8 mouse cellular contexts compared by ENCODE assay signal in genomic region chr15:85036566-85037342, GRCm38 (mm10). TPM values are rescaled to one million over a fixed set of nuclear protein-coding genes. Genes with fewer than 3 reads are reported as not detected.
DNase-seq lines count a peak whose midpoint lies in the region; ATAC-seq and TF ChIP-seq lines count a peak whose summit lies in the region.

No protein-coding gene starts in this region.

- TF ChIP-seq CTCF in liver, embryonic 14.5 days (IDR thresholded peaks at IDR 0.05; ENCODE audit: low read depth), result no peak
- TF ChIP-seq CTCF in stomach, postnatal 0 days (IDR thresholded peaks at IDR 0.05; ENCODE audit: low read depth), result no peak

- H3K4me1 ChIP-seq in brown adipose tissue, adult 24 weeks (ENCODE audit: control insufficient read depth, insufficient read depth, insufficient read length, low read length), result peaks cover 2% of the 10 kb centered on the region; the same call in 1 of the 2 replicates
- H3K4me1 ChIP-seq in heart, embryonic 15.5 days (replicated peaks), result peaks cover 41% of the 10 kb centered on the region
- peaks cover 3 to 10% of the 10 kb centered on the region in 2 experiments for H3K4me1 ChIP-seq in liver, embryonic 14.5 days (replicated peaks; ENCODE audit: control insufficient read depth in 2 of 2, insufficient read depth in 2 of 2, low read length in 1 of 2)
- H3K4me1 ChIP-seq in neural tube, embryonic 11.5 days (ENCODE audit: control insufficient read depth, insufficient read depth, low read length), result peaks cover 7% of the 10 kb centered on the region; the same call in 1 of the 2 replicates
- peaks cover 13% of the 10 kb centered on the region; the same call in 1 of the 2 replicates for H3K4me1 ChIP-seq in stomach, postnatal 0 days (replicated peaks; ENCODE audit: control insufficient read depth, insufficient read depth)

- peak; percentile 99 for DNase-seq in CD4-positive, CD25-positive, alpha-beta regulatory T cell, adult 2 months (ENCODE audit: low read depth, low spot score)
- DNase-seq in fibroblast of lung, adult 2 months (ENCODE audit: low read depth), result peak; percentile 86
- DNase-seq in kidney, postnatal 25 days, result peak; percentile 97
- peak; percentile 88 to 90 (median 88) for DNase-seq in liver, embryonic 14.5 days (ENCODE audit: low read depth in 3 of 3, low spot score in 3 of 3)
- DNase-seq in neural tube, embryonic 11.5 days (ENCODE audit: low spot score), result peak; percentile 100
- peak; percentile 97 for DNase-seq in stomach, postnatal 0 days (ENCODE audit: low spot score)

- peak overlapping the region; percentile 36 for H3K27ac ChIP-seq in brown adipose tissue, adult 24 weeks (replicated peaks; ENCODE audit: low read depth, low read length)
- peak overlapping the region; percentile 71 for H3K27ac ChIP-seq in heart, embryonic 15.5 days
- H3K27ac ChIP-seq in liver, embryonic 14.5 days, result no peak overlapping the region
- H3K27ac ChIP-seq in neural tube, embryonic 11.5 days (ENCODE audit: low read depth, low read length), result no peak overlapping the region
- H3K27ac ChIP-seq in stomach, postnatal 0 days (replicated peaks), result peak overlapping the region; percentile 95

- peak overlapping the region; percentile 92 for H3K4me2 ChIP-seq in heart, embryonic 15.5 days
- H3K4me2 ChIP-seq in liver, embryonic 14.5 days (ENCODE audit: low read depth), result peak overlapping the region; percentile 80
- peak overlapping the region; percentile 82 for H3K4me2 ChIP-seq in neural tube, embryonic 11.5 days (ENCODE audit: low read depth)
- peak overlapping the region; percentile 80 for H3K4me2 ChIP-seq in stomach, postnatal 0 days (replicated peaks; ENCODE audit: low read depth)

- peak; percentile 94 for ATAC-seq in heart, embryonic 15.5 days (replicated peaks; ENCODE audit: insufficient number of reproducible peaks, insufficient read depth, low FRiP score, low read depth)
- ATAC-seq in liver, embryonic 14.5 days (ENCODE audit: insufficient read depth), result peak; percentile 97
- ATAC-seq in neural tube, embryonic 11.5 days (ENCODE audit: insufficient read depth, low FRiP score, low TSS enrichment), result peak; percentile 93
- peak; percentile 92 for ATAC-seq in stomach, postnatal 0 days (ENCODE audit: low FRiP score, low TSS enrichment)

- H3K9ac ChIP-seq in heart, embryonic 15.5 days, result peak overlapping the region; percentile 88
- peak overlapping the region; percentile 79 for H3K9ac ChIP-seq in liver, embryonic 14.5 days (replicated peaks)
- peak overlapping the region; percentile 88 for H3K9ac ChIP-seq in neural tube, embryonic 11.5 days (ENCODE audit: low read length)
- H3K9ac ChIP-seq in stomach, postnatal 0 days (ENCODE audit: low read length), result peak overlapping the region; percentile 85

- 0 out of 2 replicates have a peak, but pooled peaks cover 5% of the 10 kb centered on the region for H3K27me3 ChIP-seq in heart, embryonic 15.5 days
- H3K27me3 ChIP-seq in liver, embryonic 14.5 days (ENCODE audit: control insufficient read depth, insufficient read depth, low read length), result no peaks in the 10 kb centered on the region
- no peaks in the 10 kb centered on the region for H3K27me3 ChIP-seq in neural tube, embryonic 11.5 days (ENCODE audit: control insufficient read depth, insufficient read depth, low read length)
- H3K27me3 ChIP-seq in stomach, postnatal 0 days (ENCODE audit: control insufficient read depth, insufficient read depth, low read length), result no peaks in the 10 kb centered on the region

- no peaks in the 10 kb centered on the region for H3K36me3 ChIP-seq in heart, embryonic 15.5 days
- H3K36me3 ChIP-seq in liver, embryonic 14.5 days (replicated peaks; ENCODE audit: control insufficient read depth, insufficient read depth, low read depth), result no peaks in the 10 kb centered on the region
- no peaks in the 10 kb centered on the region for H3K36me3 ChIP-seq in neural tube, embryonic 11.5 days (ENCODE audit: control insufficient read depth, insufficient read depth, low read length)
- no peaks in the 10 kb centered on the region for H3K36me3 ChIP-seq in stomach, postnatal 0 days (ENCODE audit: control insufficient read depth, insufficient read depth, low read length)

- H3K4me3 ChIP-seq in brown adipose tissue, adult 24 weeks (ENCODE audit: insufficient read depth, low read depth, low read length), result peak overlapping the region; percentile 77
- peak overlapping the region; percentile 90 for H3K4me3 ChIP-seq in heart, embryonic 15.5 days
- H3K4me3 ChIP-seq in liver, embryonic 14.5 days (ENCODE audit: insufficient read depth in 1 of 2, low read depth in 2 of 2, low read length in 2 of 2), result peak overlapping the region; percentile 72
- H3K4me3 ChIP-seq in neural tube, embryonic 11.5 days (ENCODE audit: low read depth, low read length), result peak overlapping the region; percentile 77
- H3K4me3 ChIP-seq in stomach, postnatal 0 days (ENCODE audit: low read depth, low read length), result peak overlapping the region; percentile 82

- TF ChIP-seq EP300 in liver, embryonic 14.5 days (IDR thresholded peaks at IDR 0.05; ENCODE audit: low read depth), result no peak
- TF ChIP-seq EP300 in stomach, postnatal 0 days (optimal IDR thresholded peaks at IDR 0.05), result no peak

- H3K9me3 ChIP-seq in heart, embryonic 15.5 days (replicated peaks), result no peaks in the 10 kb centered on the region
- no peaks in the 10 kb centered on the region for H3K9me3 ChIP-seq in liver, embryonic 14.5 days (ENCODE audit: control insufficient read depth, low read length)
- H3K9me3 ChIP-seq in neural tube, embryonic 11.5 days (ENCODE audit: control insufficient read depth, low read length), result no peaks in the 10 kb centered on the region
- H3K9me3 ChIP-seq in stomach, postnatal 0 days (ENCODE audit: control insufficient read depth, low read length), result no peaks in the 10 kb centered on the region

- WGBS in heart, embryonic 15.5 days, result under 1% methylated on average over 72 of the region's 75 CpGs
- under 1% methylated on average over 68 of the region's 75 CpGs for WGBS in liver, embryonic 14.5 days (ENCODE audit: insufficient replicate concordance)
- WGBS in neural tube, embryonic 11.5 days, result under 1% methylated on average over 64 of the region's 75 CpGs
- WGBS in stomach, postnatal 0 days, result under 1% methylated on average over 74 of the region's 75 CpGs

RNA-seq across cellular contexts. Expression of gene Fam118a, which starts 8.0 kb away (rescaled TPM):
- 6.0 and 7.3 TPM in 2 replicates for polyA plus RNA-seq in brown adipose tissue, adult 24 weeks (2012; ENCODE audit: insufficient read depth, insufficient read length, missing spikeins)
- 15.3 and 19.7 TPM in 2 replicates for polyA plus RNA-seq in heart, embryonic 15.5 days (2015; fragmentation: Nextera tagmentation; extraction: Ambion mirVana)
- polyA plus RNA-seq in liver, embryonic 14.5 days (2012; rRNA removed), result 1.6 and 2.8 TPM in 2 replicates
- 5.0 and 5.9 TPM in 2 replicates for polyA plus RNA-seq in liver, embryonic 14.5 days (2014; fragmentation: Nextera tagmentation; extraction: Ambion mirVana)
- polyA plus RNA-seq in neural tube, embryonic 11.5 days (2014; fragmentation: Nextera tagmentation; extraction: Ambion mirVana), result 29.3 and 29.4 TPM in 2 replicates
- polyA plus RNA-seq in stomach, postnatal 0 days (2015; fragmentation: Nextera tagmentation; extraction: Ambion mirVana), result 18.3 and 20.1 TPM in 2 replicates

RNA-seq across cellular contexts. Expression of gene Upk3a, which starts 19.8 kb away (rescaled TPM):
- not detected in 2 replicates for polyA plus RNA-seq in brown adipose tissue, adult 24 weeks (2012; ENCODE audit: insufficient read depth, insufficient read length, missing spikeins)
- 0.23 and 2.4 TPM in 2 replicates for polyA plus RNA-seq in heart, embryonic 15.5 days (2015; fragmentation: Nextera tagmentation; extraction: Ambion mirVana)
- polyA plus RNA-seq in liver, embryonic 14.5 days (2012; rRNA removed), result 0.04 TPM in 1 of 2 replicates, not detected in the other
- 0.13 TPM in 1 of 2 replicates, not detected in the other for polyA plus RNA-seq in liver, embryonic 14.5 days (2014; fragmentation: Nextera tagmentation; extraction: Ambion mirVana)
- polyA plus RNA-seq in neural tube, embryonic 11.5 days (2014; fragmentation: Nextera tagmentation; extraction: Ambion mirVana), result not detected in 2 replicates
- 5.7 and 7.0 TPM in 2 replicates for polyA plus RNA-seq in stomach, postnatal 0 days (2015; fragmentation: Nextera tagmentation; extraction: Ambion mirVana)

RNA-seq across cellular contexts. Expression of gene 5031439G07Rik, which starts 48.4 kb away (rescaled TPM):
- 13.6 and 16.3 TPM in 2 replicates for polyA plus RNA-seq in brown adipose tissue, adult 24 weeks (2012; ENCODE audit: insufficient read depth, insufficient read length, missing spikeins)
- 5.0 and 14.4 TPM in 2 replicates for polyA plus RNA-seq in heart, embryonic 15.5 days (2015; fragmentation: Nextera tagmentation; extraction: Ambion mirVana)
- 1.7 and 1.8 TPM in 2 replicates for polyA plus RNA-seq in liver, embryonic 14.5 days (2012; rRNA removed)
- polyA plus RNA-seq in liver, embryonic 14.5 days (2014; fragmentation: Nextera tagmentation; extraction: Ambion mirVana), result 1.2 and 1.4 TPM in 2 replicates
- polyA plus RNA-seq in neural tube, embryonic 11.5 days (2014; fragmentation: Nextera tagmentation; extraction: Ambion mirVana), result 36.4 and 39.3 TPM in 2 replicates
- polyA plus RNA-seq in stomach, postnatal 0 days (2015; fragmentation: Nextera tagmentation; extraction: Ambion mirVana), result 6.6 and 14.7 TPM in 2 replicates

Comparison
In these comparisons a context has a peak if more than half of its experiments do, and no peak if none do; other contexts are left out.
1. H3K27ac ChIP-seq: peak in brown adipose tissue, adult 24 weeks (single experiment), heart, embryonic 15.5 days (single experiment) and stomach, postnatal 0 days (single experiment); none in liver, embryonic 14.5 days (single experiment) and neural tube, embryonic 11.5 days (single experiment).
2. Peak in every context shown above with its lines, with median percentiles within 50 percentile points of each other: DNase-seq, H3K4me3 ChIP-seq, ATAC-seq, H3K4me2 ChIP-seq and H3K9ac ChIP-seq.